Mouse (Mus musculus): Measurements from ENCODE around the gene Arid5b.
A peak's percentile ranks its signal among the peaks of the same experiment; 100 is the strongest.
"Not testable (repeated sequence)": the region's sequence is repeated elsewhere in the genome, so short reads cannot be mapped to it uniquely, and the experiment has no call there.

The Arid5b gene

GRCm38 (mm10) chr10:68110607-68111006 is 167.9 kb downstream of the Arid5b start:
- DNase-seq (ENCODE audit: low spot score in 2 of 2) = no peak

- peak; percentile 28 to 53 for DNase-seq (ENCODE audit: low spot score in 2 of 2)
Observed at GRCm38 (mm10) chr10:68110182-68110581, 168.4 kb downstream of the Arid5b start.

- DNase-seq (ENCODE audit: low spot score in 2 of 2) = no peak
Observed at GRCm38 (mm10) chr10:68109651-68110050, 168.9 kb downstream of the Arid5b start.

GRCm38 (mm10) chr10:68107716-68108115 is 170.8 kb downstream of the Arid5b start:
- no peak for DNase-seq (ENCODE audit: low spot score in 2 of 2)

- no peak for DNase-seq (ENCODE audit: low spot score in 2 of 2)
Observed at GRCm38 (mm10) chr10:68106351-68106950, 172.1 kb downstream of the Arid5b start.

- no peak for DNase-seq (ENCODE audit: low spot score in 2 of 2)
Observed at GRCm38 (mm10) chr10:68104881-68105781, 173.4 kb downstream of the Arid5b start.

GRCm38 (mm10) chr10:68104481-68104880 is 174.1 kb downstream of the Arid5b start:
- no peak for DNase-seq (ENCODE audit: low spot score in 2 of 2)

GRCm38 (mm10) chr10:68103988-68104387 is 174.6 kb downstream of the Arid5b start:
- DNase-seq (ENCODE audit: low spot score in 2 of 2) = peak in 1 of 2 experiments; percentile 33

- DNase-seq (ENCODE audit: low spot score in 2 of 2) = no peak
Observed at GRCm38 (mm10) chr10:68103078-68103855, 175.3 kb downstream of the Arid5b start.

- no peak for DNase-seq (ENCODE audit: low spot score in 2 of 2)
Observed at GRCm38 (mm10) chr10:68102566-68102965, 176.0 kb downstream of the Arid5b start.

- no peak for DNase-seq (ENCODE audit: low spot score in 2 of 2)
Observed at GRCm38 (mm10) chr10:68101251-68101650, 177.3 kb downstream of the Arid5b start.

- no peak for DNase-seq (ENCODE audit: low spot score in 2 of 2)
Observed at GRCm38 (mm10) chr10:68100506-68100905, 178.0 kb downstream of the Arid5b start.

GRCm38 (mm10) chr10:68099801-68100200 is 178.7 kb downstream of the Arid5b start:
- DNase-seq (ENCODE audit: low spot score in 2 of 2) = not testable (repeated sequence)

- DNase-seq (ENCODE audit: low spot score in 2 of 2) = no peak
Observed at GRCm38 (mm10) chr10:68097821-68098675, 180.5 kb downstream of the Arid5b start.

- DNase-seq (ENCODE audit: low spot score in 2 of 2) = no peak
Observed at GRCm38 (mm10) chr10:68096395-68096794, 182.1 kb downstream of the Arid5b start.

- no peak for DNase-seq (ENCODE audit: low spot score in 2 of 2)
Observed at GRCm38 (mm10) chr10:68095136-68095535, 183.4 kb downstream of the Arid5b start.

GRCm38 (mm10) chr10:68093496-68093895 is 185.0 kb downstream of the Arid5b start:
- no peak for DNase-seq (ENCODE audit: low spot score in 2 of 2)

GRCm38 (mm10) chr10:68091840-68092239 is 186.7 kb downstream of the Arid5b start:
- DNase-seq (ENCODE audit: low spot score in 2 of 2) = no peak

- DNase-seq (ENCODE audit: low spot score in 2 of 2) = no peak
Observed at GRCm38 (mm10) chr10:68091011-68091410, 187.5 kb downstream of the Arid5b start.

GRCm38 (mm10) chr10:68090544-68090943 is 188.0 kb downstream of the Arid5b start:
- no peak for DNase-seq (ENCODE audit: low spot score in 2 of 2)

GRCm38 (mm10) chr10:68090197-68090535 is 188.4 kb downstream of the Arid5b start:
- no peak for DNase-seq (ENCODE audit: low spot score in 2 of 2)
